Mouse (Mus musculus): ENCODE measurements at regions not wholly inside any gene's neighbourhood (a gene's known extent, or its start where the extent isn't known, plus 50 kb on each side); places are given as distances from the start of the nearest gene placed in this dataset.
A peak's percentile ranks its signal among the peaks of the same experiment; 100 is the strongest.

- DNase-seq (ENCODE audit: low read depth, low spot score), result no peak
Measured at GRCm38 (mm10) chr9:116285691-116286431, 110.7 kb upstream of the Tgfbr2 start.

DNA sequence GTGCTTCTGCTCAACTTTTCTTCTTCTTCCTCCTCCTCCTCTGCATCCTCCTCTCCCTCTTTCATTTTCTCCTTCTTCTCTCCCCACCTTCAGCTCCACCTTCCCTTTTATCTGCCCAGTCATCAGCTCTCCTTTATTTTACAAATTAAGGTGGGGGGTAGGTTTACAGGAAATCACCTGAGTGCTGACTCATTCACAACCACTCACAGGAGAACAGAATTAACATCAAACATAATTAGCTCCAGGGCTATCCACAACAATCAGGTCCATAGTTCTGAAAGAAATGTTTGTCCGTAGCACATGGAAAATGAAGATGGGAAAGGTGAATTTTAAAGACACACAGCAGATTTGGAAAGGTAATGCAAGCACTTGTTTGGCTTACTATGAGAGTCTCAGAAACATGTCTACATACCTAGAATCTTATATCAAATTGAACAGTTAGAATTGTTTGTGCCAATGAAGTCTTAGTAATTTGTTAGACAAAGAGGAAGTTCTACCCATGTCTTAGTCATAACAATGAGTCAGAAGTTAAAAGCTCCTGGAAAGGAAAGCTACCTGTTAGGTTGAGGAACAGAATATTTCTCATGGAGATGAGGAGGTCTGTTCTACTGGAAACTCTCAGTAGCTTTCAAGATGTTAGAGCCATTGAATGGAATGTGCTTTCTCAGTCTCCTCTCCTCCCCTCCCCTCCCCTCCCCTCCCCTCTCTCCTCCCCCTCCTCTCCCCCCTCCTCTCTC, 108.8 kb upstream of the Tgfbr2 start:
- peak; percentile 63 for DNase-seq (ENCODE audit: low read depth, low spot score)

DNA sequence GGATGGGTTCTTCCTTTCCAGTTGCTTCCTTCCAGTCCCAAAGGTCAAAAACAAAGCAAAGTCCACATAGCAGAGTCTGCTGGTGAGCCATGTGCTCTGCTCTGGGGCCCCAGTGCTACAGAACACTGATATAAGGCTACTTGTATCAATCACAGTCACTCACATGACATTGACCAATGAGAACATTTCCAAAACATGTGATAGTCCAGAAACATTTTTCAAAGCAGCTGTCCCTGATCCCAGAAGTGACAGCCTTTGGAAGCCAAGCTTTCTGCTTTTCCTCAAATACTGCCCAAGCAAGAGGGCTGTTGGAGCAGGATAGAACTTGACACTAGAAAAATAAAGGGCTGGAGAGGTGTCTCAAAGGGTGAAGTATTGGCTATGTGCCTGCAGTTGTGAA, 106.5 kb upstream of the Tgfbr2 start:
- no peak for DNase-seq (ENCODE audit: low read depth, low spot score)

GRCm38 (mm10) chr9:116280146-116280545, 105.0 kb upstream of the Tgfbr2 start:
- no peak for DNase-seq (ENCODE audit: low read depth, low spot score)

DNA sequence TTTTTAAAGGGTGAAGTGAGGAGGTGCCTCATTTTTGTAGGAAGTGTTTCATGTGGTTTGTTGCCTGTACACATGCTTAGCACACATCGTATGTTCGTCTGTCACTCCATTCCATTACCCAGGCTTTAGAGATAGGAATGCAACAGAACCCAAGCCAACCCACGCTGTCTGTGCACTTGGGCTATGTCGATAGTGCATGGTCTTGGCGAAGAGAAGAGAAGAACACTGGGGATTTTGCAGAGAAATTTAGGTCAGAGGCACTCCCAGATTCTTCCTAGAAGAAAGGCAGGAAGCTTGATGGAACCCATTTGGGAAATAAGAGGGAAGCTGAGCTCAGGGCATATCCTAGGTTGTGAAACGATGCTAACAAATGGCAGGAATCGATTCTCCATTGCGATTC, 103.7 kb upstream of the Tgfbr2 start:
- DNase-seq (ENCODE audit: low read depth, low spot score), result no peak

- DNase-seq (ENCODE audit: low read depth, low spot score), result no peak
Measured at GRCm38 (mm10) chr9:116277736-116278135, 102.6 kb upstream of the Tgfbr2 start.

GRCm38 (mm10) chr9:116276141-116276540, 101.0 kb upstream of the Tgfbr2 start:
- no peak for DNase-seq (ENCODE audit: low read depth, low spot score)

DNA sequence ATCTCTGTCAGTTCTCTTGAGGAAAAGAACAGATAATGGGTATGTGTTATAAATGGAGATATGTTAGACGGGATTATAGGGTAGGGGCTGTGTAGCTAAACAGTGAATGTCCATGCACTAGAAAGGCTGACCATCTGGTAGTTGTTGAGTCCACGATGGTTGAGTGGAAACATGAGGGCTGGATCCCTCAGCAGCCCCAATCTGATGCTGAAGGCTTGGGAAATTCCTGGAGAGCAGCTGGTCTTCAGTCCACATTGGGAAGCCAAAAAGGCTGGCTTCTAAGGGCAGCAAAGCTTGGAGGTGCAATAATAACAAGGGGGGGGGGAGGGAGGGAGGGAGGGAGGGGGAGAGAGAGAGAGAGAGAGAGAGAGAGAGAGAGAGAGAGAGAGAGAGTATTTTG, 97.3 kb upstream of the Tgfbr2 start:
- no peak for DNase-seq (ENCODE audit: low read depth, low spot score)

GRCm38 (mm10) chr9:116270417-116270828, 95.3 kb upstream of the Tgfbr2 start:
- DNase-seq (ENCODE audit: low read depth, low spot score), result no peak

GRCm38 (mm10) chr9:116267411-116267810, 92.3 kb upstream of the Tgfbr2 start:
- no peak for DNase-seq (ENCODE audit: low read depth, low spot score)

- no peak for DNase-seq (ENCODE audit: low read depth, low spot score)
Measured at GRCm38 (mm10) chr9:116263833-116264232, 88.7 kb upstream of the Tgfbr2 start.

DNA sequence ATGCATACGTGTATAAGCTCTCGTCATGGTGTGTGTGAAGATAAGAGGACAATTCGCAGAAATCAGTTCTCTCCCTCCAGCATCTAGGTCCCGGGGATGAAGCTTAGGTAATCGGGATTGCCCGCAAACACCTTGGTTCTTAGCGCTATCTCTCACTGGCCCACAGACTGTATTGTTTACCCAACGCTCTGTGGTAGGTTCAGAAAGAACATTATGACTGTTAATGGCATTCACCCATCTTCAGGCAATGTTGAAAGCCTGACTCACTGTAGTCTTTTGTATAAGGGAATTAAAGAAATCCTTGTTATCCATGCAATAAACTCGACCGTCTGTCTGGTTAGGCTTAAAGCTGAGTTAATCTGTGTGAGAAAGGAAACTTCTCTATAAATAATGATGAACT, 84.4 kb upstream of the Tgfbr2 start:
- DNase-seq (ENCODE audit: low read depth, low spot score), result no peak

GRCm38 (mm10) chr9:116253546-116253945, 78.4 kb upstream of the Tgfbr2 start:
- DNase-seq (ENCODE audit: low read depth, low spot score), result peak; percentile 29

DNA sequence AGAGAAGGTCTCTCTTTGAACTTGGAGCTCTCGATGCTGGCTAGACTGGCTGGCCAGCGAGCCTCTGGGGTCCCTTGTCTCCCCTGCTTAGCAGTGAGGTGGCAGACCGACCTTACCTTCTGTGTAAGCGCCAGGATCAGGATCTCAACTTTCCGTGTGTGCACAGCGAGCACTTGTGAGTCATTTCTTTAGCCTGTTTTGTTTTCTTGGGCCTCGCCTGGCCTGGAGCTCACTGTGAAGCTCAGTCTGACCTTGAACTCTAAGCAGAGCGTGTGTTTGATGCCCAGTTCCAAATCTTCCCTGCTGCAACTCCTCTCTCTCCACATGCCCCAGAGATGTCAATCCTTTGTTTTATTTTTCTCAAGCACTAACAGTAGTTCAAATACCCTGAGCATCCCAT, 77.6 kb upstream of the Tgfbr2 start:
- peak; percentile 25 for DNase-seq (ENCODE audit: low read depth, low spot score)

- no peak for DNase-seq (ENCODE audit: low read depth, low spot score)
Measured at GRCm38 (mm10) chr9:116249791-116250190, 74.6 kb upstream of the Tgfbr2 start.

DNA sequence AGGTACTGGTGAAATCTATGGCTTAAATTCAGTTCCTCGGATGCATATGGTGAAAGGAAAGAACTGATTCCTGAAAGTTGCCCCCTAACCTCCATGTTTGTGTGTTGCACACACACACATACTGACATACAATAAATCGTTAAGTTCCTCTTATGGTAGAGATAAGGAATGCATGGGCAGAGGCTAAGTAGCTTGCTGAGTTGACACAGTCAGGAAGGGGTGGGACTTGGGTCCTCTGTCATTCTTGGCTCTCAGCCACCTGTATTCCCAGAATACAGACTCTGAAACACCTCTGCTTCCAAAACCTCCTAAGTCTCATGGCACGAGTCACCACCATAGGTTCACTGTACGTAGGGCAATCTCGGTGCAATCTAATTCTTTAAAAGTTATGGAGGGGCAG, 70.0 kb upstream of the Tgfbr2 start:
- no peak for DNase-seq (ENCODE audit: low read depth, low spot score)

- DNase-seq (ENCODE audit: low read depth, low spot score), result no peak
Measured at GRCm38 (mm10) chr9:116244619-116244899, 69.4 kb upstream of the Tgfbr2 start.

DNA sequence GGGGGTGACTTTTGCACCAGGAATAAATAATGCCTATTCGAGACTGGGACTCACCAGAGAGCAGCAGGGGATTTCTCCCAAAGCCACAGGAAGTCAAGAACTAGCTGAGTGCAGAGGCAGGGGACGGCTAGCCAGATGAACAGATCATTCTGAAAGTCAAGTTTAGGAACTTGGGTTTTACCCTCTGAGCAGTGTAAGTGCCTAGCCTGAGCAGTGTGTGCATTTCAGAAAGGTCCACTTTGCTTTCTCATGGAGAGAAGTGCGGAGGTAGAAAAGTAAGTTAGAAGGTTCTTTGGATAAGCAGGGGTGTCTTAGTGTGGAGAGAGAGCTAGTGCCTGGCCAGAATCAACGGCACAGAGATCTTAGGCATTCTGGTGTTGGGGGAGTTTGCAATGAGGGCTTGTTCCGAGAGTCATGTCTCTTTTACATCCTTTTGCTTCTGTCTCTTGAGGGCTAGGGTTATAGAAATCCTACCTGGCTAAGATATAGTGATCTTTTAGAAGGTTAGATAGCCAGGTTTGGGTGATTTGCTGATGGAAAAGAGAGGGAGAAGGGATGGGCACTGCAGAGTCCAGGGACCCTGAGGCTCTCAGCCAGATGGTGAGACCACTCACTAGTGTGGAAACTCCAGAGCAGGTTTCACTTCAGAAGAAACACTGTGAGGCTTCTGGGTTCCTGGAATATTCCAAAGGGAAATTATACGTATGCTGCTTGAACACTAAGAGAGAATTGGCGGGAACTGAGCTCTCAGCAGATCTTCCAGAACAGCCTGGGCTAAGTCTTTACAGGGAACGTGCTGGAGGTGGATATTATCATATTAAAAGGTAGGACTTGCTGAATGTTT, 68.8 kb upstream of the Tgfbr2 start:
- DNase-seq (ENCODE audit: low read depth, low spot score), result no peak

DNA sequence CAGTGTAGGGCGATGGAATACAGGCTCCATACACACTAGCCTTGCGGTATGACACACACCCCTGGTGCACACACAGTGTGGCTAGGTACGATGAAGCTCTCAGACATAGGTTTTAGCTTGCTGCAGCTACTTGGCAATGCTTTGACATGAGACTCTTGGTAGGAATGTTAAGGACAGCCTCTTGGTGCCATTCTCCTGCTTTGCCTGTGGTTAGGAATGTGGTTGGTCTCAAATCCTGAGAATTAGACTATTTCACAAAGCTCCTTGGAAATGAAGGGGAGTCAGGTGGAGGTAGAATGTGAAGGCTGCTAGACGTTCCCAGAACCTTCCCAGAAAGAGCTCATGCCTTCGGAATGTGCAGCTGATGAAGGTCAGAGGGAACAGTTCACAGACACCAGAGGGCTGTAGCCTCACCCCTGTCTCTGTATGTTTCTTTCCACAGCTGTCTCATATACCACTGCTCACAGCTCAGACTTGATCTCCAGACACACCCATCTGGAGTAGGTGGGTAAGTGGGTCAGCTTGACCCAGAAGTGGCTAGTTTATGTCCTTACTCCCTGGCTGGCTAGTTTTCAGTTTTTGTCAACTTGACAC, 66.9 kb upstream of the Tgfbr2 start:
- no peak for DNase-seq (ENCODE audit: low read depth, low spot score)

DNA sequence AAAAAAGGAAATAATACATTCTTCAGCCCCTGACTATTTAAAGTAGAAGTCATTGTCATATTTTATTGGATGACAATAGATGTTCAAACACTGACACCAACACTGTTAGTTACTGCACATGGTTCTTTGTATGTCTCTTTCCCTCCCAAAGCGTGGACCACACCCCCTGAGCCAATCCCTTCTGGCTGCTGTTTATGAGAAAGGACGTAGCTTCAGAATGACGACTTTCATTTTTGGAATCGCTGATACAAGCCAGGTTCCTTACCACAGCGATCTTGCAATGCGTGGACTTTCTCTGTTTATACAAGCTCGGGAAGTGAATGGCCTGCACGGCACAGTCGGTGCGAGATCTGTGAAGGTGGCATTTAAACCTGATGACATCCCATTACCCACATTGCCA, 66.1 kb upstream of the Tgfbr2 start:
- DNase-seq (ENCODE audit: low read depth, low spot score), result no peak

DNA sequence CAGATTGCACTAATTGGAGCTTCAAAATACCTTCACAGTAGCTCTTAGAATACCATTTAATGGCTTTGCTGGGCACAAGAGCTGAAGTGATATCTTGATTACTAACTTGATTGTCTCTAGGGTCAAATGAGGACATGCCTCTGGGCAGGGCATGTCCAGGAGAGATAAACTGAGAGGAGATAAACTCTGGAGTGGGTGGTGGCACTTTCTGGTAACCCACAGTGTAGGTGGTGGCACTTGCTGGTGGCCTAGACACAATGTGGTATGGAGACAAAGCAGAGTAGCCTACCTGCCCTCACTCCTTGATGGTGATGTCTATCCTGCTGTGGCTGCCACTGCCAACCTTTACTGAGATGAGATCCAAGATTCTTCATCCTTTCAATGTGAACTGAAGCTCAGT, 61.7 kb upstream of the Tgfbr2 start:
- DNase-seq (ENCODE audit: low read depth, low spot score), result no peak

DNA sequence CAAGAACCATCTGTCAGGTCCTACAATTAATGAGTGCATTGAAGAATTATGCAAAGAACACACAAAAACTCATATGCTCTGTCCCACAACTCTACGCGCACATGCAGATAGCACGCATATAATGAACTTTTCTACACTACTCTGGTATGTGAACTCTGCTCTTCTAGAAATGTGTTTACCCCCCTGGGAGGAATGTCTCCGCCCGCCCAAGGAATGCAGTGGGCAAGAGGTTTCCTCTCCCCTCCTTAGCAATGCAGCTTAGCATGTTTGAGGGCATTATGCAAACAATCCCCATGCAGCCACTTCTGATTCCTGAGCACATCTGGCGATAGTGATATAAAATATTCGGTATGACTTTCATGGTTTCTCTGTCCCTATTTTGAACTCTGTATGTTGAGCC, 59.0 kb upstream of the Tgfbr2 start:
- no peak for DNase-seq (ENCODE audit: low read depth, low spot score)

All from ES-CJ7 (cell line).